Mouse (Mus musculus) large intestine, adult 2 months (tissue): ENCODE measurements around the gene Bri3. TPM values are rescaled to one million over a fixed set of nuclear protein-coding genes. Genes with fewer than 3 reads are reported as not detected.
"Not testable (repeated sequence)": the region's sequence is repeated elsewhere in the genome, so short reads cannot be mapped to it uniquely, and the experiment has no call there.

Source experiments
- DNase-seq: peaks from one replicate; pipeline ENCODE4 v3.0.0-alpha.2; 2012; ENCODE audit warnings: low read depth, low spot score
- WGBS: fragments of 180-500 bp; shearing (Covaris S2); methylation state at CpG from one replicate; pipeline ENCODE4 v1.1.7; 2018; 5-methylcytosine and 5-hydroxymethylcytosine counted together
- polyA plus RNA-seq: library from polyadenylated mRNA; depleted of rRNA; stranded (reverse); fragments of >200 nt; gene quantifications from 2 replicates; pipeline ENCODE4 v1.2.3, GENCODE M21; 2012

Gene Bri3
- polyA plus RNA-seq, 1 experiment: 134 TPM

- no peak for DNase-seq
- 33% methylated on average over 1 of the region's 1 CpGs for WGBS
Measured at GRCm38 (mm10) chr5:144338787-144339186, 94.5 kb downstream of the Bri3 start.

- no peak for DNase-seq
Measured at GRCm38 (mm10) chr5:144341085-144341484, 96.8 kb downstream of the Bri3 start.

GRCm38 (mm10) chr5:144344592-144344991 lies 100.4 kb downstream of the Bri3 start:
- WGBS: 32% methylated on average over 6 of the region's 6 CpGs
- DNase-seq: no peak

More at GRCm38 (mm10) chr5:144341085-144341484, 96.8 kb downstream of the Bri3 start:
- WGBS: 26% methylated on average over 1 of the region's 1 CpGs

- no peak for DNase-seq
- 17% methylated on average over 8 of the region's 8 CpGs for WGBS
Measured at GRCm38 (mm10) chr5:144351185-144351584, 106.9 kb downstream of the Bri3 start.

- DNase-seq: no peak
- 38% methylated on average over 9 of the region's 9 CpGs for WGBS
Measured at GRCm38 (mm10) chr5:144352250-144353047, 108.2 kb downstream of the Bri3 start.

- WGBS: 3% methylated on average over 17 of the region's 17 CpGs
- DNase-seq: no peak
Measured at GRCm38 (mm10) chr5:144356776-144357455, 112.7 kb downstream of the Bri3 start.

DNA sequence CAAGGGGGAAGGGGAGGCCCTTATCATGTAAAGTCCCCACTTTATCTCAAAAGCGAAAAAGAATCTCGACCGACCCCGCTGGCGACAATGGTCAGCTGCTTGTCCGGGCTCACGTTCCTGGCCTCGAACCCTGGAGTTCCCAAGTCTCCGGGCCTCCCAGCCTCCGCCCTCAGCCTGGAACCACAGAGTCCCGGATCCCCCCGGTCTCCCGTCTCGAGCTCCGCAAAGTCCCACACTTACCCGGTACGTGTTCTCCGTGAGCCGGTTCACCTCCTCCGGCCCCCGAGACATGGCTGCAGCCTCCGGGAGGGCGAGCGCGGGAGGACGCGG lies 113.3 kb downstream of the Bri3 start:
- WGBS: under 1% methylated on average over 27 of the region's 27 CpGs
- DNase-seq: no peak

DNA sequence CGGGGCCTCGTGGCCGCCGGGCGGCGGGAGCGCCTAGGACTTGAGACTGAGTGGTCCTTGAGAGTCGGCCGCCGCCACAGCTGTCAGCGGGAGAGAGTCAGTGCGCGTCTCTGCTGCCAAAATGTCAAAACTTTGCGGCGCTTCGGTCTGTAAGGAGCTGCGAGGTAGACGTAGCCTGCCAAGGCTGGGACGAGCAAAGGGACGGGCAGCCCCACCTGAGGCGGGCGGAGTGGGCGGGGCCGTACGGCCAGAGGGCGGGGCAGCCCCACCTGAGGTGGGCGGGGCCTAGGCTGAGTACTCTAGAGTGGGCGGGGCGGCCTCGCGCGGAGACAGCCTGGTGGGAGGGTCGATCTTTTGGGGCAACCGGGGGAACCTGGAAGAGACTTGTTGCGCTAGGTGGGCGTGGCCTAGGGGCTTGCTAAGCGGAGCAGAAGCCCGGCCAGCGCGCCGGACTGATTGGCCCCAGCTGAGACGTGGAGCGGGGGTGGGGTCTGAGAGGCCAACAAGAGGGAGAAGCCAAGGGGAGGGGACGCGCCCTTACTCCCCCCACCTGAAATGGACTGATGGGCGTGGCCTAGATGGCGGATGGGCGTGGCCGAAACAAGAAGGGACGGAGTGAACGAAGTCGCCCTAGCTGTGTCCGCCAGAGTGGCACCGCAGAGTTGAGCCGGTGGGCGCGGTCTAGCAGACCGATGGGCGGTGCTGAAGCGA lies 113.8 kb downstream of the Bri3 start, which contains the start of gene Baiap2l1:
Gene Baiap2l1 (minus strand): TSS at position 232 of the 711 bp plus-strand sequence.
- peak; percentile 98 for DNase-seq
- WGBS: under 1% methylated on average over 60 of the region's 60 CpGs

DNA sequence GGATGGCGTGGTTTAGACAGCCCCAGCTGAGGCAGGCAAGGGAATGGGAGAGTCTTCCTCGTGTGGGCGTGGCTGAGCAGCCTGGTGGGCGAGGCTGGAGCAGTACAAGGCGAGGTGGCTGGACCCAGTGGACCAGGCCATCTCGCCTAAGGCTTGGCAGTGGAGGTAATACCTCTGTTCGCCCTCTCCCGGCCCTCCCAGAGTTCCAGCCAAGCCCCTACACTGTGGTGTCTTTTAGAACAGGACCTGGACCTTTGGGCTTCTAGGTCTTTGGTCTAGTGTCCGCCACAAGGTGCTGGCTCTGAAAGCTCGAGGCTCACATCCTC lies 114.3 kb downstream of the Bri3 start:
- WGBS: 4% methylated on average over 10 of the region's 10 CpGs
- DNase-seq: no peak

DNA sequence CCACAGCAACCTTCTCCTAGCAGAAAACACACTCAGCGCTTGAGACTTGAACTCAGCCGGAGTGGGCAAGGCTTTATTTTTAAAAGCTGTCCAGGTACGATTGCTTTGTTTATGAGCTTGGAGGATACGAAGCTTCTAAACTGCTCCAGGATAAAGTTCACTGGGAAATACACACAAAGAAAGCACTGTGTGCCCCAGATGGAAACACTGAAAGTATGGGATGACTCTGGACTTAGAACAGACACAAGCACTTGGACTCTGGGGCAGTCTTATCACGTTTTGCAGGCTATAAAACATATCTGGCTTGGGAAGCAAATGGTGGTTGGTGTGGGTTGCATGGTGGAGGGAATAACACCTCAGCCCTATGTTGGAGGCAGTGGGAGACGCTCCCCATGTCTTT lies 115.6 kb downstream of the Bri3 start:
- WGBS: 18% methylated on average over 6 of the region's 6 CpGs
- DNase-seq: no peak

GRCm38 (mm10) chr5:144360346-144360745 lies 116.1 kb downstream of the Bri3 start:
- no peak for DNase-seq

GRCm38 (mm10) chr5:144364680-144365357 lies 120.6 kb downstream of the Bri3 start:
- no peak for DNase-seq
- 33% methylated on average over 11 of the region's 11 CpGs for WGBS

More at GRCm38 (mm10) chr5:144360346-144360745, 116.1 kb downstream of the Bri3 start:
- 20% methylated on average over 6 of the region's 6 CpGs for WGBS

DNA sequence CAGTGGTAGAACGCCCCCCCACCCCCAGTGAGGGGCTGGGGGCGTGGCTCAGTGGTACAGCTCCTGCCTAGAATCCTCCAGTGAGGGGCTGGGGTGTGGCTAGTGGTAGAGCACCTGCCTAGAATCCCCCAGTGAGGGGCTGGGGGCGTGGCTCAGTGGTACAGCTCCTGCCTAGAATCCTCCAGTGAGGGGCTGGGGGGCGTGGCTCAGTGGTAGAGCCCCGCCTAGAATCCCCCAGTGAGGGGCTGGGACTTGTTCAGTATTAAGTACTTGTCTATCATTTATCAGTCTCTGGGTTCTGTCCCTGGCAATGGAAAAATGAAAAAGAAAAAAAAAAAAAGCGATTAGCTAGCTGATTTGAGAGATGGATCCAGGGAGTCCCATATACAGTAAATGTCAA lies 122.3 kb downstream of the Bri3 start:
- 64% methylated on average over 6 of the region's 6 CpGs for WGBS
- DNase-seq: not testable (repeated sequence)

DNA sequence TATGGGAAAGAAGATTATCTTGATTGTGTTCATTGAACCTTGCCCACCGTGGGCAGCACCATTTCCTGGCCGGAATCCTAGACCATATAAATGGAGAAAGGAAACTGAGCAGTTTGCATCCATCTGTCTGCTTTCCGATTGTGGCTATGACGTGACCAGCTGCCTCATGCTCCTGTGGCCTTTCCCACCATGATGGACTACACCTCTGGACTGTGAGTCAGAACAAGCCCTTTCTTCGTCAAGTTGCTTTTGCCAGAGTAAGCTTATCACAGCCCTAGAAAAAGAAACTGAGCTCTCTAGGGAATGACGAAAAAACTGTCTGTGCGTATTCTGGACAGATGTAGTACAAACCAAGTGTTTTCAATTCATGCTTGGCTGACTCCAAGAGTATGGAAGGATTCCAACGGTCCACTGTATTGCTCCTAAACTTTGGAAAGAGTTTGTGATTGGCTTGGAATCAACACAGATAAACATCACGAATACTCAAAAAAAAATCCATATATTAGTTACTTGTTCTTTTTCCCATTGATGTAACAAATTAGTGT lies 124.5 kb downstream of the Bri3 start:
- DNase-seq: no peak
- 74% methylated on average over 9 of the region's 9 CpGs for WGBS

- 48% methylated on average over 6 of the region's 6 CpGs for WGBS
- DNase-seq: no peak
Measured at GRCm38 (mm10) chr5:144370986-144371385, 126.7 kb downstream of the Bri3 start.

GRCm38 (mm10) chr5:144372177-144372576 lies 127.9 kb downstream of the Bri3 start:
- WGBS: 39% methylated on average over 2 of the region's 2 CpGs

GRCm38 (mm10) chr5:144372885-144373284 lies 128.6 kb downstream of the Bri3 start:
- DNase-seq: no peak
- 66% methylated on average over 2 of the region's 2 CpGs for WGBS

More at GRCm38 (mm10) chr5:144372177-144372576, 127.9 kb downstream of the Bri3 start:
- DNase-seq: no peak

DNA sequence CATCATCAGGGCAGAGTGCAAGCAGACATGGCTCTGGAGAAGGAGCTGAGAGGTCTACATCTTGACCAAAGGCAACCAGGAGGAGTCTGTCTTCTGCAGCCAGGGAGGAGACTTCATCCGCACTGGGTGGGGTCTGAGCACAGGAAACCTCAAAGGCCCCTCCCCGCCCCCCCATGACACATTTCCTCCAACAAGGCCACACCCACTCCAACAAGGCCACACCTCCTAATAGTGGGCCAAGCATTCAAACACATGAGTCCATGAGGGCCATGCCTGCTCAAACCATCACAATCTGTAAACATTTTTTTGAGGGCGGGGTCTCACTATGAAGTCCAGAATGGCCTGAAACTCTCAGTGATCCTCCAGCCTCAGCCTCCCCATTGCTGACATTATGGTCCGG lies 135.2 kb downstream of the Bri3 start:
- 92% methylated on average over 4 of the region's 4 CpGs for WGBS
- DNase-seq: no peak

DNA sequence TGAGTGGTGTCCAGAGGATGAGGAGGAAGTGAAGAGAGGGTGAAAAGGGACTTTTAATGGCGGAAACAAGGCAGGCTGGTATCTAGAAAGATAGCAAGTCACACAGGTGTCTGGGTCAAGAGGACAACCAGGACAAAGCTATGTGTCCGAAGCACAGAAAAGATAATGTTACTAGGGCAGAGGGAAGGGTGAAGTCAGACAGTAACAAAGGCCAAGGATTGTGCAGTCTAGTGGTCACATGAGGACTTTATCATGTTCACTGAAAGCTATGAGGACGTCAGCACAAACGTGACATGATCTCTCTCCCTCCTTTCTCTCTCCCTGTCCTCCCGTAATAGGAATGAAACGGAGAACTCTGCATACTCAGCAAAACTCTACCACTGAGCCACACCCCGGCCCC lies 136.5 kb downstream of the Bri3 start:
- WGBS: 81% methylated on average over 7 of the region's 7 CpGs

GRCm38 (mm10) chr5:144381782-144382181 lies 137.5 kb downstream of the Bri3 start:
- 80% methylated on average over 3 of the region's 3 CpGs for WGBS
- no peak for DNase-seq

More for the DNA sequence above, 136.5 kb downstream of the Bri3 start:
- no peak for DNase-seq
